Mouse (Mus musculus) heart, embryonic 13.5 days (tissue): ENCODE measurements at regions not wholly inside any gene's neighbourhood (a gene's known extent, or its start where the extent isn't known, plus 50 kb on each side); places are given as distances from the start of the nearest gene placed in this dataset.

ENCODE experiments used
- ATAC-seq: fragments of 200-750 bp; cut with Nextera tagmentation; 2 replicates; pipeline ENCODE4 v1.8.0; 2017; ENCODE audit warnings: moderate TSS enrichment; ENCODE audit not compliant: insufficient number of reproducible peaks, low FRiP score, low TSS enrichment; ENCODE audit errors: extremely low read depth
- H3K27ac ChIP-seq: fragments of 300-500 bp; sonication (generic); replicated peaks from 2 replicates; pipeline ENCODE4 v1.5.1; 2015; ENCODE audit warnings: moderate library complexity, mild to moderate bottlenecking, inconsistent platforms
- H3K27me3 ChIP-seq: fragments of 300-500 bp; sonication (generic); replicated peaks from 2 replicates; pipeline ENCODE4 v1.6.1; 2015; ENCODE audit warnings: mild to moderate bottlenecking, inconsistent platforms
- H3K36me3 ChIP-seq: fragments of 300-500 bp; sonication (generic); 2 replicates; pipeline ENCODE4 v1.6.1; 2015; ENCODE audit warnings: mild to moderate bottlenecking, inconsistent platforms
- H3K4me1 ChIP-seq: fragments of 300-500 bp; sonication (generic); 2 replicates; pipeline ENCODE4 v1.6.1; 2015; ENCODE audit warnings: inconsistent platforms
- H3K4me2 ChIP-seq: fragments of 300-500 bp; sonication (generic); 2 replicates; pipeline ENCODE4 v1.6.1; 2015; ENCODE audit warnings: inconsistent platforms, mild to moderate bottlenecking, moderate library complexity
- H3K4me3 ChIP-seq: fragments of 300-500 bp; sonication (generic); 2 replicates; pipeline ENCODE4 v1.5.1; 2015; ENCODE audit warnings: moderate library complexity, mild to moderate bottlenecking, inconsistent platforms
- H3K9ac ChIP-seq: fragments of 300-500 bp; sonication (generic); 2 replicates; pipeline ENCODE4 v1.6.1; 2015; ENCODE audit warnings: inconsistent platforms, mild to moderate bottlenecking, moderate library complexity
- H3K9me3 ChIP-seq: fragments of 300-500 bp; sonication (generic); 2 replicates; pipeline ENCODE4 v1.6.1; 2016; ENCODE audit warnings: inconsistent platforms
- WGBS: fragments of 180-500 bp; shearing (Covaris S2); methylation state at CpG from one replicate; pipeline ENCODE4 v1.1.7; 2015; ENCODE audit warnings: mixed read lengths; 5-methylcytosine and 5-hydroxymethylcytosine counted together

DNA sequence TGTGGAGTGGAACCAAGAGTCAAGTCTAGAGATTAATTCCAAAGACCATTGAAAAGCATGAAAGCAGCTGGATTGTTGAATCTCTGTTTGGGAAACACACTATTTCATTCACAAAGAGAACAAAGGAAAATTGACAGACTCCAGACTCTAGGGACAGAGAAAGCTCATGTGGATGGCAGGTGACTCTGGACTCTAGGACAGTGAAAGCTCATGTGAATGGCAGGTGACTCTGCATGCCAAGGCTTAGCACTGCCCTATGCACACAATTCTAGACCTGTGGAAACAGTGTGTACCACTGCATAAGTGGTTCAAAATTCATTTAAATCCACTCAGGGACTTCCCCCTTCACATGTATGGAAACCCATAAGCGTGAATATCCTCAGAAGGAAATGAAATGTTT lies 486.0 kb upstream of the Fam92a start:
- Histone ChIP-seq H3K36me3 (no peaks in the 10 kb centered on the region), H3K27me3 (no peaks in the 10 kb centered on the region), H3K4me1 (0 out of 2 replicates have a peak, but pooled peaks cover 3% of the 10 kb centered on the region), H3K9ac (no peak overlapping the region), H3K4me2 (no peak overlapping the region), H3K27ac (no peak overlapping the region), H3K4me3 (no peak overlapping the region), H3K9me3 (no peaks in the 10 kb centered on the region)
- ATAC-seq, result no peak
- 83% methylated on average over 1 of the region's 1 CpGs for WGBS

DNA sequence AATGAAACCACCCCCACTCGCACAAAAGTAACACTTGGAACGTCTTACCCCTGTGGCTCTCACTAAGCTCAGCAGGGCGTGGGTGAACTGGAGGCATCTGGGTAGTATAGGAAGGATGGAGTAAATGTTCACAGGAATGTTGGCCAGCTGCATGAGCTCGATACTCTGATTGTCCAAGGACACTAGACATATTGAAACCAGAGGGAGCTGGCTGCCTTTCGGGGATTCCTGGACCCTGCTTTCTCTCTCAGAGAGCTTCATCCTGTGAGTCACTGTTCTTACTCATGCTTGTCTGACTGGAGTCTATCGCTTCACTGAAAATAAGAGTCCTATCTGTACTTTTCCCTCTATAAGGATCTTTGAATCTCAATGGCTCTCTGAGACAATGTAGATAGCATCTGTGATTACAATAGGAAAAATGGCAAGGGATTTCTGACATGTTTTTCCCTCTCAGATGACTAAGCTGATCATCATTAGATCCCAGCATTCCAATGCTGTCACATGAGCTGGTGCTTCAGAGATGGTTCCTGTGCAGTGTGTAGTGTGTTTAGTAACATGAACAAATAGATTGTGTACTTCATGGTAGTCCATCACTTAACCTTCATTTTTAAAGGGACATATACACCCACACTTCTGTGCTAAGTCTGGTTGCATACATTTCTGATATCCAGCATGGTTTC lies 485.2 kb upstream of the Fam92a start:
- Histone ChIP-seq H3K9ac (no peak overlapping the region), H3K27ac (no peak overlapping the region), H3K4me2 (no peak overlapping the region), H3K27me3 (no peaks in the 10 kb centered on the region), H3K4me3 (no peak overlapping the region), H3K36me3 (no peaks in the 10 kb centered on the region), H3K9me3 (no peaks in the 10 kb centered on the region), H3K4me1 (0 out of 2 replicates have a peak, but pooled peaks cover 3% of the 10 kb centered on the region)
- no peak for ATAC-seq
- WGBS, result 75% methylated on average over 6 of the region's 6 CpGs

DNA sequence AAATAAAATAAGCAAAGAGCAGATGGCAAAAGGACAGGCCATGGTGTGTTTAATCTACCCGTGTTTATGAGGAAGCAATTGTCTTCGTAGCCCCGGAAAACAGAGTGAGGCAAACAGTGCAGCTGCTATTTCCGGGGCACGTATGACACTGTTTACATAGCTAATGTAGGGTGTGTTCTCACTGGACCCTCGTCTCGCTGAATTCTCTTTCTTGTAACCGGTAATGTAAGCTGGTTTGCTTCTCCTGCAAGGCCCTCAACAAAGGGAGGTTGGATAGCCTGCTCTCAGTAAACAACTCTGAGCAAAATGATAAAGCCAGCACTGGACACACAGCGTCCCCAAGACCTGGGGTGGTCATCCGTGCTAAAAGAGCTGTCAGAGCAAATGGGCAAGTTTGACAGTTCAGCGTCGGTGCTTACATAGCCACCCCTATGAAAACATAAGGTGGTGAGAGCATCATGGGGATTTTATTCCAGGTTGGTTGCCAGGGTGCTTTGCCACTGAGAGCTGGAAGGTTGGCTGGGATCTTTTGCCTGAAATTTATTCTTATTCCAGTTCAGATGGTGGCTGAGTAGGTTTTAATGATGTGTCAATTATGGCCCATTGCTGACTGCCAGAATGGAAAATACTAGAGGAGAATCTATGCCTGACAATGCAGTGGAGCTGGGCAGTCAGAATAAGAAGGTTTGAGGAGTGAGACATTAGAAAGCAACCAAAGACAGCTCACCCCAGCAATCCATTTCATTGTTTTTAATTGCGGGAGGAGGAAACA lies 483.8 kb upstream of the Fam92a start:
- Histone ChIP-seq H3K4me3 (peak overlapping the region; percentile 42), H3K27me3 (no peaks in the 10 kb centered on the region), H3K9me3 (no peaks in the 10 kb centered on the region), H3K4me2 (peak overlapping the region; percentile 62), H3K27ac (no peak overlapping the region), H3K9ac (peak overlapping the region; percentile 61), H3K4me1 (0 out of 2 replicates have a peak, but pooled peaks cover 3% of the 10 kb centered on the region), H3K36me3 (no peaks in the 10 kb centered on the region)
- WGBS, result 46% methylated on average over 13 of the region's 13 CpGs
- ATAC-seq, result no peak

DNA sequence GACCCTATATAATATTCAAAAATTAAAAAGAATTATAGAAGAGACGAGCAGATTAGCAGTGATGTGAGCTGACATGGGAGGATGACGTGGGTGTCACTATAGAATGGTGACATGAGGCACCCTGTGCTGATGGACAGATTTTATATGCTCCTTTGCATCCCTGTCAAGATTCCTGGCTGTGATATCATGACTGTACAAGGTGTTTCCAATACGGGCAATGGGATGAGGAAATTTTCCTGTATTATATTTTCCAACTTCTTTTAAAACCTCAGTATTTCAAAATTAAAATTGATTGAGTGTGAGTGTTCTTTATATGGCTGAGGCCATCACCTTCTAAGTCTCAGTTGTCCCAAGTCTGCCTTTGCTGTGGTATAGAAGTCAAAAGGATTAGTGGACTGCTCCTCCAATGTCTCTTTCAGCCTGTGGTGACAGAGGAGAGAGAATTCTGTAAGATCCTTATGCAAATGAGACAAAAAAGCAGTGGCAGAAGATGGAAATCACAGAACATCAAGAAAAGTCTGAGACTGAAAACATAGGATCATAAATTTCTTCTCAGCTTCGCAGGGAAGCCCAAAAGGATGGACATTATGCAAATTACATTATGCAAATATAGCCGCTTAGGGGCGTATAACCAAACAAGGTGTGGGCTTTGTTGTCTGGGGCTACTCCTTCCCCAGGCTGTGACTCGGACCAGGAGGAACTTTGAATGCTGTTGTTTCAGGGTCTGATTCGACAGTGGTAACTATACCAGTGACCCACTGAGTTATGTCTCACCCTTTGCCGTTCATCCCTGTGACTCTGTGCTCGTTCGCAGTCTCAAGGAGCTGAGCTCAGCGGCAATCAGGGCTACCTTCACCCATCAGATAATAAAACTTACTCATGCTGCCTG lies 483.0 kb upstream of the Fam92a start:
- Histone ChIP-seq H3K4me1 (0 out of 2 replicates have a peak, but pooled peaks cover 3% of the 10 kb centered on the region), H3K4me2 (peak overlapping the region; percentile 62), H3K9me3 (no peaks in the 10 kb centered on the region), H3K36me3 (no peaks in the 10 kb centered on the region), H3K9ac (peak overlapping the region; percentile 61), H3K27me3 (no peaks in the 10 kb centered on the region), H3K4me3 (peak overlapping the region; percentile 42), H3K27ac (no peak overlapping the region)
- ATAC-seq, result no peak
- 44% methylated on average over 12 of the region's 12 CpGs for WGBS

DNA sequence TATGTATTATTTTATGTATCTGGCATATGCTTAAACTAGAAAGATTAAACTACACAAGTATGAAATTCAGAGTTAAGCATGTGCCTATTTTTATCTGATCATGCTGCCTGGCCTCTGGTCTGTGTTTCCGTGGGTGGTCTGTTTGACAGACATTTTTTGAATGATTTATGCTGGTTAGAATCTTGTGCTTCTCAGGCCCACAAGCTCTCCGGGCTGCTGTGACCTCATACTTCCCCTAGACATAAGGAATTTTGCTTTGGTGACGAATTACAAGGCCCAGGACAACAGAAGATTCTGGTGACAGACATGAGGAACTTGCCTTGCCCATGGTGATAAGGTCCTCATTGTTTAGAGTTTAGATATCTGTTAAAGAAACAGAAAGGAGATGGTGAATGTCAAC lies 475.9 kb upstream of the Fam92a start:
- H3K9me3 ChIP-seq, result no peaks in the 10 kb centered on the region
- H3K27me3 ChIP-seq, result no peaks in the 10 kb centered on the region
- no peaks in the 10 kb centered on the region for H3K36me3 ChIP-seq
- no peak overlapping the region for H3K9ac ChIP-seq
- peaks cover 4% of the 10 kb centered on the region; the same call in 1 of the 2 replicates for H3K4me1 ChIP-seq
- WGBS, result 8% methylated on average over 3 of the region's 3 CpGs
- no peak overlapping the region for H3K4me2 ChIP-seq
- no peak for ATAC-seq
- H3K27ac ChIP-seq, result no peak overlapping the region
- no peak overlapping the region for H3K4me3 ChIP-seq

DNA sequence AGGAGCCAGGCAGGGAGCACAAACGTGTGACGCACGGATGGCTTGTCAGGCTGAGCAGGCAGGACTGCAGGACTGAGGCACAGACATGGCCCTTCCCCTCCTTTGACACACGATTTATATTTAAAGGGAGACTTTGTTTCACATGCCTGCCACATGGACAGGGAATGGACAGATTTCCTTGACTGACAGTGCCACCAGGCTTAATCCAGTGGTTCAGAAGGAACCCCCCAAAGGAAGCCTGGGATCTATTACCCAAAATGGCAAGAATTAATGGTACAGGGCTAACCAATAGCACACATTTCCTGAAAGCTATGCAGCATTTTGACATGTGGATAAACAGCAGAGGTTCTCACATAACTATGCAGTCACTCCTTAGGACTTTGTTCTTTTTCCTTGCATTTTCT lies 470.7 kb upstream of the Fam92a start:
- 45% methylated on average over 4 of the region's 4 CpGs for WGBS
- Histone ChIP-seq H3K4me1 (no peaks in the 10 kb centered on the region), H3K9me3 (no peaks in the 10 kb centered on the region), H3K4me3 (no peak overlapping the region), H3K4me2 (no peak overlapping the region), H3K9ac (no peak overlapping the region), H3K27me3 (no peaks in the 10 kb centered on the region), H3K27ac (no peak overlapping the region), H3K36me3 (no peaks in the 10 kb centered on the region)
- no peak for ATAC-seq

DNA sequence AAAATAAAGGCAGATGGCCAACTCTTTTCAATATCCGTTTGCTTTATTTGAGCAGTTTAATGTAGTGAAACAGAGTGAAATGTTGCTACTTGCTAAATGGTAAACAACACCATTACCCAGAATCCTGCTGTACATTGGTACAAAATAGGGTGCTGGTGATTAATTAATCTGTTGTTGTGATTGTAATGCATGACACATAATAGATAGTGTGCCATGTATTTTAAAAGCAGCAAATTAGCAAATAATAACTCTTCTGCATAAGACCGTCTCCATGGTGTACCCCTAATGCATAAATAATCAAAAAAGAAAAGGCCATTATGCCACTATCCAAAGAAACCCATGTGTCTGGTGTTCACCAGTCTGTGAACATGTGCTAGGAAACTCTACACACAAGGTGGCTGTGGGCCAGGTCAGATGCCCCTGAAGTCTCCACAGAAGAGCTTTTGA lies 457.6 kb upstream of the Fam92a start:
- no peak overlapping the region for H3K4me2 ChIP-seq
- H3K9ac ChIP-seq, result no peak overlapping the region
- ATAC-seq, result no peak
- no peaks in the 10 kb centered on the region for H3K36me3 ChIP-seq
- no peaks in the 10 kb centered on the region for H3K9me3 ChIP-seq
- H3K27ac ChIP-seq, result no peak overlapping the region
- peaks cover 14% of the 10 kb centered on the region; the same call in 1 of the 2 replicates for H3K4me1 ChIP-seq
- H3K4me3 ChIP-seq, result no peak overlapping the region
- no peaks in the 10 kb centered on the region for H3K27me3 ChIP-seq
- WGBS, result 85% methylated on average over 2 of the region's 2 CpGs

DNA sequence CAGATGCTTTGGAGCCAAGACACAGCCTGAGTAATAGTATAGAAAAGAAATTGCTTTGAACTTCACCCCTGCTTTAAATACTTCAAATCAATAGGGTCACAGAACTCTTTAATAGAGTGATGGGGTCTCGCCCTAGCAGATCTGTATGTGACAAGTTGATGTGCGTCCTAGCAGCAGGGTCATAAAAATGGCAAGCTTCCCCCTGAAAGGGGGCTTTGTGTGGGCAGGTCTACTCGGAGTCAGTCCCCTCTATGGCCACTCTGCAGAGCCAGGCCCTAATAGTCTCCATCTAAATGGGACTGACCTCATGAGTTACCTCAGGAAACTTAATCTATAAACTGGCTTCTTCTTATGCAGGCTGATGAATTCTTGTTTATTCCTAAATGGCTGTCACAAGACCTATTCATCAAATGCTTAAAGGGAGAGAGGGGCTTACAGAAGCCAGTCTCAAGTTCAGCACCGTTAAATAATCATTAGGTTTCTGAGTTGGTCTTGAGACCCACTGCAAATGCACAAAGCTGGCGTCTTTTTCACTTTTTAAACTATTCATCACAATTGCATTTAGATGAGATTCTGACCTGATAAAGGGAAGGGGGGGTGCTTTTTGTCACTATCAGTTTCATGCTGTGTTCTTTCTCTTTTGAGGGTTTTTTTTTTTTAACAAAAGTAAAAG lies 457.0 kb upstream of the Fam92a start:
- Histone ChIP-seq H3K4me2 (no peak overlapping the region), H3K9ac (no peak overlapping the region), H3K9me3 (no peaks in the 10 kb centered on the region), H3K27me3 (no peaks in the 10 kb centered on the region), H3K36me3 (no peaks in the 10 kb centered on the region), H3K4me3 (no peak overlapping the region), H3K4me1 (peaks cover 14% of the 10 kb centered on the region; the same call in 1 of the 2 replicates), H3K27ac (no peak overlapping the region)
- ATAC-seq, result no peak
- WGBS, result 74% methylated on average over 5 of the region's 5 CpGs

DNA sequence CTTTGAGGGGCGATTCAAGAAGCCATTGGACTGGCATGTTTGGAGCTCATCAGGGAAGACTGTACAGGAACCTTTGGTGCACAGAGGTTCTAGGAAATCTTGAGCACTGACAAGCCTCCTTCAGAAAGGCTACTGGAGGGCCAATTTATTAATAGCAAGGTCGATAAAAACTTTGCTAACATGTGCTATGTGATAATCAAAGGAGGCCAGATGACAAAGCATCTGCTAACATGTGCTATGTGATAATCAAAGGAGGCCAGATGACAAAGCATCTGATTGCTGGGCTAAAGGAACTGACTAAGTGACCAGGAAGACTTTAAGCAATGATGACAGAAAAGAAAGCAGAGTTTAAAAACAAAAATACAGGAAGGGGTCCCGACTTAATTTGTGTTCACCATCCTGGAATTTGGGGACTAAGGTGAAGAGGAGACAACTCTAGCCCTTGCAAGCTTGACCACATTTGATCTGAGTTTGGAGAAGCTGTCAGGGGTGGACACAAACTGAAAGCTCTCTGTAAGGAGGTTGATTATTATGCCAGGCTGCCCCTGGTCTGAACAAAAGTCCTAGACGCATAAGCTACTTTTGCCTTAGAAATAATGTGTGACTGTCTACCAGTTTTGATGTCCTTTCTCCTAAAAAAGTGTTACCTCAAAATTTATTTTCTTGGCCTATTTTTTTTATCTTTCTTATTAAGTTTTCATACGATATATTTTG lies 455.5 kb upstream of the Fam92a start:
- no peak for ATAC-seq

DNA sequence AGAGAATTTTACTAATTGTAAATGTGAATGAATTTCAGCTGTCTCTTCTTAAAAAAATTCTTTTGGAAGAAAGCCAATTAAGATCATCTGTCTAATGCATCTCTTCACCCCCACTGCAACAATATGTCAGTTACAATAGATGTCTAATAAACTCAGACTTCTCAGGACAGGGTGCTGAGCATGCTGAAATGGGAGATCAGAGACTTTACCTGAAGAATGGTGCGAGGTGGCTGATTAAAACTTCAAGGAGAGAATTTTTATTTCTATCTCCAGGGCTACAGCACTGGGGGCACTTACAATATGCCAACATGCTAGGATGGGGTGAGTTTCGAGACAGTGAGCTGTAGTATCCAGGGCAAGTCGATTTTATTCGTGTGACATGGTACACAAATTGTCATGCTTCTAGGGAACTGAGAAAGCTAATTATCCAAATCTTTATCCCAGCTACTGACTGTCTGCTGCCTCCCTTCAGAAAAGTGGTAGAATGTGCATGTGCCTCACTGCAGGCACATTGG lies 449.0 kb upstream of the Fam92a start:
- H3K27me3 ChIP-seq, result no peaks in the 10 kb centered on the region
- no peaks in the 10 kb centered on the region for H3K4me1 ChIP-seq
- no peak overlapping the region for H3K4me3 ChIP-seq
- no peak overlapping the region for H3K9ac ChIP-seq
- 78% methylated on average over 4 of the region's 4 CpGs for WGBS
- H3K27ac ChIP-seq, result no peak overlapping the region
- no peaks in the 10 kb centered on the region for H3K9me3 ChIP-seq
- no peaks in the 10 kb centered on the region for H3K36me3 ChIP-seq
- no peak overlapping the region for H3K4me2 ChIP-seq
- no peak for ATAC-seq

More for the DNA sequence above, 455.5 kb upstream of the Fam92a start:
- no peak overlapping the region for H3K27ac ChIP-seq
- no peaks in the 10 kb centered on the region for H3K27me3 ChIP-seq
- peaks cover 14% of the 10 kb centered on the region; the same call in 1 of the 2 replicates for H3K4me1 ChIP-seq
- H3K4me3 ChIP-seq, result no peak overlapping the region
- no peak overlapping the region for H3K9ac ChIP-seq
- H3K36me3 ChIP-seq, result no peaks in the 10 kb centered on the region
- no peaks in the 10 kb centered on the region for H3K9me3 ChIP-seq
- no peak overlapping the region for H3K4me2 ChIP-seq
- 66% methylated on average over 5 of the region's 5 CpGs for WGBS
